Mouse (Mus musculus): Measurements from ENCODE around the gene Rpl3. TPM values are rescaled to one million over a fixed set of nuclear protein-coding genes. Genes with fewer than 3 reads are reported as not detected.
"Not testable (repeated sequence)": the region's sequence is repeated elsewhere in the genome, so short reads cannot be mapped to it uniquely, and the experiment has no call there.

Rpl3 gene
- polyA plus RNA-seq, 1 experiment from 2014 or later: 633 TPM

- Histone ChIP-seq H3K4me3 (ENCODE audit: low read depth, low read length) (peak within 1 kb of the TSS; percentile 70), H3K9ac (replicated peaks; ENCODE audit: low read depth, low read length) (peak within 1 kb of the TSS; percentile 85), H3K27me3 (ENCODE audit: control insufficient read depth, insufficient read depth, low read length) (no peaks in the 10 kb centered on the region), H3K36me3 (ENCODE audit: control insufficient read depth, insufficient read depth, low read length) (no peaks in the 10 kb centered on the region), H3K4me2 (ENCODE audit: low read depth, low read length) (peak within 1 kb of the TSS; percentile 51), H3K27ac (ENCODE audit: low read depth, low read length) (peak within 1 kb of the TSS; percentile 98), H3K9me3 (ENCODE audit: control insufficient read depth, low read length) (no peaks in the 10 kb centered on the region), H3K4me1 (ENCODE audit: control insufficient read depth, insufficient read depth, low read length) (0 out of 2 replicates have a peak, but pooled peaks cover 10% of the 10 kb centered on the region)
- 1% methylated on average over 58 of the region's 59 CpGs for WGBS
- peak; percentile 96 for ATAC-seq (ENCODE audit: low read depth)
Measured at GRCm38 (mm10) chr15:80132993-80133586, 41.4 kb upstream of the Rpl3 start, which contains the start of gene Tab1. TSS of gene Tab1 (plus strand) at chr15:80133127.

DNA sequence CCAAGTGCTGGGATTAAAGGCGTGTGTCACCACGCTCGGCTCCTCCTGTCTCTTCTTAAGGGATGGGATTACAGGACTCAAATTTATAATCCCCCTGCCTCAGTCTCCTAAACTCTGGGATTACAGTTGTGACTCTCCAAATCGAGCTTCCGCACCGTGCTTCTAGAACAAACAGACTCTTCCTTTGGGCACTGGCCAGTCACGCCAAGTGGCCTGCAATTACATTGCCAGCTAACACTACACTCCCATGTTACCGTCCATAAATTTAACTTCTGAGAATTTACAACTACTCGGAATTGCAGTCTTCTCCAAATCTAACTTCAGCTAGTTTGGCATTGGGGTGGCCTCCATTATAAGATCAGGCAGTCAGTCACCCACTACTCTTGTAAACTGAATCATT lies 40.8 kb upstream of the Rpl3 start:
- Histone ChIP-seq H3K27me3 (ENCODE audit: control insufficient read depth, insufficient read depth, low read length) (no peaks in the 10 kb centered on the region), H3K9ac (replicated peaks; ENCODE audit: low read depth, low read length) (no peak overlapping the region), H3K4me2 (ENCODE audit: low read depth, low read length) (peak overlapping the region; percentile 51; the same call in 1 of the 2 replicates), H3K4me1 (ENCODE audit: control insufficient read depth, insufficient read depth, low read length) (0 out of 2 replicates have a peak, but pooled peaks cover 10% of the 10 kb centered on the region), H3K4me3 (ENCODE audit: low read depth, low read length) (no peak overlapping the region), H3K36me3 (ENCODE audit: control insufficient read depth, insufficient read depth, low read length) (no peaks in the 10 kb centered on the region), H3K27ac (ENCODE audit: low read depth, low read length) (peak overlapping the region; percentile 98), H3K9me3 (ENCODE audit: control insufficient read depth, low read length) (no peaks in the 10 kb centered on the region)
- ATAC-seq (ENCODE audit: low read depth): no peak
- 79% methylated on average over 9 of the region's 9 CpGs for WGBS

DNA sequence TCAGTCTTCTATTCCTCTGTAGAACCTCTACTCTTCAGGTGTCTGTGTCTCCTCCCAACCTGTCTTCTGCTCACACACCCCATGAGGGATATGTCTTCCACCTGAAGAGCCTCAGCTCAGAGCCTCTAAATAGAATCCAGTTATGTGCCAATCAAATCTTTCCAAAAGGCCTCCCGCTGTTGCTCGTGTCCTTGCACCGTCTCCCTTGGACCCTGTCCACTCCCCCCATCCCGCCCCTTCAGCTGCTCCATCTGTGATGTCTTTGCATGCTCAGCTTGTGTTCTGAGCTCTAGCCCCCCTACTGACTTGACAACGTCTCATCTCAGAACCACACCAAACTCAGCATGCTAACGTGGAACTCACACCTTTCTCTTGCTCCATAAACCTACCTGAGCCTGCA lies 39.8 kb upstream of the Rpl3 start:
- H3K27me3 ChIP-seq (ENCODE audit: control insufficient read depth, insufficient read depth, low read length): no peaks in the 10 kb centered on the region
- no peaks in the 10 kb centered on the region for H3K36me3 ChIP-seq (ENCODE audit: control insufficient read depth, insufficient read depth, low read length)
- no peak overlapping the region for H3K4me3 ChIP-seq (ENCODE audit: low read depth, low read length)
- H3K4me2 ChIP-seq (ENCODE audit: low read depth, low read length): no peak overlapping the region
- 73% methylated on average over 6 of the region's 6 CpGs for WGBS
- H3K4me1 ChIP-seq (ENCODE audit: control insufficient read depth, insufficient read depth, low read length): 0 out of 2 replicates have a peak, but pooled peaks cover 10% of the 10 kb centered on the region
- no peak overlapping the region for H3K9ac ChIP-seq (replicated peaks; ENCODE audit: low read depth, low read length)
- H3K27ac ChIP-seq (ENCODE audit: low read depth, low read length): no peak overlapping the region
- H3K9me3 ChIP-seq (ENCODE audit: control insufficient read depth, low read length): no peaks in the 10 kb centered on the region
- ATAC-seq (ENCODE audit: low read depth): no peak

GRCm38 (mm10) chr15:80130689-80131088 lies 39.0 kb upstream of the Rpl3 start:
- 0 out of 2 replicates have a peak, but pooled peaks cover 10% of the 10 kb centered on the region for H3K4me1 ChIP-seq (ENCODE audit: control insufficient read depth, insufficient read depth, low read length)
- H3K4me3 ChIP-seq (ENCODE audit: low read depth, low read length): no peak overlapping the region
- WGBS: 92% methylated on average over 5 of the region's 5 CpGs
- H3K9me3 ChIP-seq (ENCODE audit: control insufficient read depth, low read length): no peaks in the 10 kb centered on the region
- ATAC-seq (ENCODE audit: low read depth): no peak
- H3K4me2 ChIP-seq (ENCODE audit: low read depth, low read length): no peak overlapping the region
- no peaks in the 10 kb centered on the region for H3K27me3 ChIP-seq (ENCODE audit: control insufficient read depth, insufficient read depth, low read length)
- no peaks in the 10 kb centered on the region for H3K36me3 ChIP-seq (ENCODE audit: control insufficient read depth, insufficient read depth, low read length)
- no peak overlapping the region for H3K9ac ChIP-seq (replicated peaks; ENCODE audit: low read depth, low read length)
- H3K27ac ChIP-seq (ENCODE audit: low read depth, low read length): no peak overlapping the region

GRCm38 (mm10) chr15:80129982-80130381 lies 38.3 kb upstream of the Rpl3 start:
- 90% methylated on average over 6 of the region's 6 CpGs for WGBS
- H3K4me2 ChIP-seq (ENCODE audit: low read depth, low read length): no peak overlapping the region
- H3K9me3 ChIP-seq (ENCODE audit: control insufficient read depth, low read length): no peaks in the 10 kb centered on the region
- no peaks in the 10 kb centered on the region for H3K36me3 ChIP-seq (ENCODE audit: control insufficient read depth, insufficient read depth, low read length)
- H3K9ac ChIP-seq (replicated peaks; ENCODE audit: low read depth, low read length): no peak overlapping the region
- H3K27ac ChIP-seq (ENCODE audit: low read depth, low read length): no peak overlapping the region
- 0 out of 2 replicates have a peak, but pooled peaks cover 10% of the 10 kb centered on the region for H3K4me1 ChIP-seq (ENCODE audit: control insufficient read depth, insufficient read depth, low read length)
- no peak for ATAC-seq (ENCODE audit: low read depth)
- H3K4me3 ChIP-seq (ENCODE audit: low read depth, low read length): no peak overlapping the region
- H3K27me3 ChIP-seq (ENCODE audit: control insufficient read depth, insufficient read depth, low read length): no peaks in the 10 kb centered on the region

- no peak overlapping the region for H3K9ac ChIP-seq (replicated peaks; ENCODE audit: low read depth, low read length)
- no peaks in the 10 kb centered on the region for H3K9me3 ChIP-seq (ENCODE audit: control insufficient read depth, low read length)
- no peak overlapping the region for H3K27ac ChIP-seq (ENCODE audit: low read depth, low read length)
- H3K4me3 ChIP-seq (ENCODE audit: low read depth, low read length): no peak overlapping the region
- H3K4me1 ChIP-seq (ENCODE audit: control insufficient read depth, insufficient read depth, low read length): no peaks in the 10 kb centered on the region
- no peaks in the 10 kb centered on the region for H3K36me3 ChIP-seq (ENCODE audit: control insufficient read depth, insufficient read depth, low read length)
- H3K27me3 ChIP-seq (ENCODE audit: control insufficient read depth, insufficient read depth, low read length): no peaks in the 10 kb centered on the region
- ATAC-seq (ENCODE audit: low read depth): no peak
- no peak overlapping the region for H3K4me2 ChIP-seq (ENCODE audit: low read depth, low read length)
- WGBS: 75% methylated on average over 1 of the region's 1 CpGs
Measured at GRCm38 (mm10) chr15:80127191-80127590, 35.5 kb upstream of the Rpl3 start.

- 83% methylated on average over 4 of the region's 4 CpGs for WGBS
- ATAC-seq (ENCODE audit: low read depth): no peak
- H3K4me1 ChIP-seq (ENCODE audit: control insufficient read depth, insufficient read depth, low read length): no peaks in the 10 kb centered on the region
- no peak overlapping the region for H3K27ac ChIP-seq (ENCODE audit: low read depth, low read length)
- no peak overlapping the region for H3K4me3 ChIP-seq (ENCODE audit: low read depth, low read length)
- no peaks in the 10 kb centered on the region for H3K9me3 ChIP-seq (ENCODE audit: control insufficient read depth, low read length)
- no peaks in the 10 kb centered on the region for H3K36me3 ChIP-seq (ENCODE audit: control insufficient read depth, insufficient read depth, low read length)
- no peak overlapping the region for H3K4me2 ChIP-seq (ENCODE audit: low read depth, low read length)
- H3K9ac ChIP-seq (replicated peaks; ENCODE audit: low read depth, low read length): no peak overlapping the region
- H3K27me3 ChIP-seq (ENCODE audit: control insufficient read depth, insufficient read depth, low read length): no peaks in the 10 kb centered on the region
Measured at GRCm38 (mm10) chr15:80124651-80125050, 33.0 kb upstream of the Rpl3 start.

GRCm38 (mm10) chr15:80122431-80122830 lies 30.8 kb upstream of the Rpl3 start:
- not testable (repeated sequence) for H3K4me1 ChIP-seq (ENCODE audit: control insufficient read depth, insufficient read depth, low read length); H3K36me3 ChIP-seq (ENCODE audit: control insufficient read depth, insufficient read depth, low read length); H3K9me3 ChIP-seq (ENCODE audit: control insufficient read depth, low read length); H3K27ac ChIP-seq (ENCODE audit: low read depth, low read length); ATAC-seq (ENCODE audit: low read depth); H3K9ac ChIP-seq (replicated peaks; ENCODE audit: low read depth, low read length); H3K4me2 ChIP-seq (ENCODE audit: low read depth, low read length); H3K4me3 ChIP-seq (ENCODE audit: low read depth, low read length); H3K27me3 ChIP-seq (ENCODE audit: control insufficient read depth, insufficient read depth, low read length)
- 95% methylated on average over 6 of the region's 6 CpGs for WGBS

GRCm38 (mm10) chr15:80121721-80122325 lies 30.2 kb upstream of the Rpl3 start:
- 87% methylated on average over 9 of the region's 9 CpGs for WGBS

More at GRCm38 (mm10) chr15:80121721-80122325, 30.2 kb upstream of the Rpl3 start:
- Histone ChIP-seq H3K9me3 (ENCODE audit: control insufficient read depth, low read length) (no peaks in the 10 kb centered on the region), H3K4me1 (ENCODE audit: control insufficient read depth, insufficient read depth, low read length) (no peaks in the 10 kb centered on the region), H3K27ac (ENCODE audit: low read depth, low read length) (no peak overlapping the region), H3K4me3 (ENCODE audit: low read depth, low read length) (no peak overlapping the region), H3K4me2 (ENCODE audit: low read depth, low read length) (no peak overlapping the region), H3K36me3 (ENCODE audit: control insufficient read depth, insufficient read depth, low read length) (no peaks in the 10 kb centered on the region), H3K27me3 (ENCODE audit: control insufficient read depth, insufficient read depth, low read length) (no peaks in the 10 kb centered on the region), H3K9ac (replicated peaks; ENCODE audit: low read depth, low read length) (no peak overlapping the region)
- ATAC-seq (ENCODE audit: low read depth): no peak

Data from neural tube, embryonic 14.5 days (tissue).